Mouse (Mus musculus): ENCODE results near the gene Arid5b. TPM values are rescaled to one million over a fixed set of nuclear protein-coding genes. Genes with fewer than 3 reads are reported as not detected.
A peak's percentile ranks its signal among the peaks of the same experiment; 100 is the strongest.

Gene Arid5b
- polyA plus RNA-seq, 1 experiment from 2014 or later = 21.5 TPM

DNA sequence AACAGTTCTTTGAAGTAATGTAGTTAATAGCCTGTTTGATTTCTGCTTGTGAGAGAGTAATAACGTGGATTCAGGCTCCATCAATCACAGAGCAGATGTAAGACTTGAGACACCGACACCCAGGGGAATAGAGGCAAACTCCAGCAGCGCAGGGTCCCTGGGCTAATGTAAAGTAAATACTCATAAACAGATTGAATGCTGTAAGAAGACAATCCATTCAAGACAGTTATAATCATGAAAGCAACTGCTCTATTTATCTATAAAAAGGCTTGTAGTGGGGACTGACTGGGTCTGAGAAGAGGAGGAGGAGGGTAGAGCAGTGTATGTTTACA, 3.2 kb upstream of the Arid5b start:
- Histone ChIP-seq H3K4me3 (no peak overlapping the region), H3K27ac (replicated peaks) (peak overlapping the region; percentile 77), H3K4me2 (peak overlapping the region; percentile 71), H3K4me1 (replicated peaks) (peaks cover 31% of the 10 kb centered on the region), H3K9me3 (no peaks in the 10 kb centered on the region), H3K27me3 (no peaks in the 10 kb centered on the region), H3K9ac (no peak overlapping the region), H3K36me3 (no peaks in the 10 kb centered on the region)
- WGBS = 11% methylated on average over 3 of the region's 3 CpGs
- no peak for ATAC-seq (ENCODE audit: low read depth)

- no peaks in the 10 kb centered on the region for H3K36me3 ChIP-seq
- no peak overlapping the region for H3K9ac ChIP-seq
- WGBS = 23% methylated on average over 6 of the region's 6 CpGs
Observed at GRCm38 (mm10) chr10:68281076-68281774, 2.7 kb upstream of the Arid5b start.

GRCm38 (mm10) chr10:68279516-68280501, 1.3 kb upstream of the Arid5b start:
- Histone ChIP-seq H3K4me3 (peak overlapping the region; percentile 64), H3K4me1 (replicated peaks) (peaks cover 48% of the 10 kb centered on the region), H3K9ac (peak overlapping the region; percentile 84), H3K36me3 (no peaks in the 10 kb centered on the region), H3K27me3 (no peaks in the 10 kb centered on the region), H3K27ac (replicated peaks) (peak overlapping the region; percentile 92), H3K9me3 (no peaks in the 10 kb centered on the region), H3K4me2 (peak overlapping the region; percentile 93)
- WGBS = under 1% methylated on average over 41 of the region's 41 CpGs
- peak; percentile 28; the same call in 1 of the 2 replicates for ATAC-seq (ENCODE audit: low read depth)

More at GRCm38 (mm10) chr10:68281076-68281774, 2.7 kb upstream of the Arid5b start:
- ATAC-seq (ENCODE audit: low read depth) = no peak
- Histone ChIP-seq H3K4me1 (replicated peaks) (peaks cover 34% of the 10 kb centered on the region), H3K4me3 (no peak overlapping the region), H3K27ac (replicated peaks) (peak overlapping the region; percentile 92), H3K9me3 (no peaks in the 10 kb centered on the region), H3K27me3 (no peaks in the 10 kb centered on the region), H3K4me2 (peak overlapping the region; percentile 71)

DNA sequence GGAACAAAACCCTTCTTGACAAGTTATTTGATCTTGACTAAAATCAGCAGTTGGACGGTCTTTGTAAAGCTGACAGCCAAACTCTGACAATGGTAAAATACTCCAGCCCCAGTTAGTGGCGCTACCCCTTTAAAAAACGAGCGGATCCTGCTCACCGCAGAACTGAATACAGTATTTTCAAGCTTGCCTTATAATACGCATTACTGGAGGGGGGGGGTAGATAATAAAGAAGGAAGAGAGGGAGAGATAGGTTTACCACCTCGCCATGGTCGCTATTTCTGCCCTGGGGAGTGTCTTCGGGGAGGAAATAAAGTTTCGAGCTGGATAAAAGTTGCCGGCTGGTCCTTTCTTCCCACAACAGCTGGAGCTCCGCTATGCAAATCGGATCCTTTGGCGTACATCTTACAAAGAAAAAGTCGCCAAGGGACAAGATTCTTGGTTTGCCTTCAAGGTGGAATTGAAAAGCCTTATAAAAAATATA, 829 bp downstream of the Arid5b start:
- Histone ChIP-seq H3K4me2 (peak overlapping the region; percentile 93), H3K36me3 (no peaks in the 10 kb centered on the region), H3K27me3 (no peaks in the 10 kb centered on the region), H3K9me3 (no peaks in the 10 kb centered on the region), H3K4me1 (replicated peaks) (peaks cover 50% of the 10 kb centered on the region), H3K27ac (replicated peaks) (peak overlapping the region; percentile 92), H3K4me3 (peak overlapping the region; percentile 64), H3K9ac (peak overlapping the region; percentile 84)
- ATAC-seq (ENCODE audit: low read depth) = no peak
- under 1% methylated on average over 15 of the region's 15 CpGs for WGBS

- peak overlapping the region; percentile 92 for H3K27ac ChIP-seq (replicated peaks)
- H3K36me3 ChIP-seq = no peaks in the 10 kb centered on the region
- no peaks in the 10 kb centered on the region for H3K9me3 ChIP-seq
- H3K27me3 ChIP-seq = no peaks in the 10 kb centered on the region
- H3K4me3 ChIP-seq = peak overlapping the region; percentile 64
- peaks cover 43% of the 10 kb centered on the region for H3K4me1 ChIP-seq (replicated peaks)
- peak overlapping the region; percentile 84 for H3K9ac ChIP-seq
- peak; percentile 55 for ATAC-seq (ENCODE audit: low read depth)
- WGBS = 0% methylated on average over 34 of the region's 34 CpGs
- peak overlapping the region; percentile 93 for H3K4me2 ChIP-seq
Observed at GRCm38 (mm10) chr10:68276976-68277441, 1.5 kb downstream of the Arid5b start.

GRCm38 (mm10) chr10:68276350-68276975, 2.1 kb downstream of the Arid5b start:
- H3K27me3 ChIP-seq = no peaks in the 10 kb centered on the region
- peak overlapping the region; percentile 92 for H3K27ac ChIP-seq (replicated peaks)
- H3K9ac ChIP-seq = peak overlapping the region; percentile 84
- under 1% methylated on average over 25 of the region's 29 CpGs for WGBS
- peak overlapping the region; percentile 93 for H3K4me2 ChIP-seq
- peak overlapping the region; percentile 64 for H3K4me3 ChIP-seq
- no peaks in the 10 kb centered on the region for H3K36me3 ChIP-seq
- ATAC-seq (ENCODE audit: low read depth) = peak; percentile 66
- no peaks in the 10 kb centered on the region for H3K9me3 ChIP-seq
- peaks cover 37% of the 10 kb centered on the region for H3K4me1 ChIP-seq (replicated peaks)

GRCm38 (mm10) chr10:68274900-68275760, 3.4 kb downstream of the Arid5b start:
- Histone ChIP-seq H3K27me3 (no peaks in the 10 kb centered on the region), H3K4me1 (replicated peaks) (peaks cover 25% of the 10 kb centered on the region), H3K36me3 (peaks cover 3% of the 10 kb centered on the region; the same call in 1 of the 2 replicates), H3K4me3 (peak overlapping the region; percentile 64), H3K9ac (0 out of 2 replicates have a peak overlapping the region, but pooled peaks have one; percentile 49), H3K27ac (replicated peaks) (peak overlapping the region; percentile 92), H3K9me3 (no peaks in the 10 kb centered on the region), H3K4me2 (peak overlapping the region; percentile 93)
- 25% methylated on average over 18 of the region's 18 CpGs for WGBS
- ATAC-seq (ENCODE audit: low read depth) = no peak

DNA sequence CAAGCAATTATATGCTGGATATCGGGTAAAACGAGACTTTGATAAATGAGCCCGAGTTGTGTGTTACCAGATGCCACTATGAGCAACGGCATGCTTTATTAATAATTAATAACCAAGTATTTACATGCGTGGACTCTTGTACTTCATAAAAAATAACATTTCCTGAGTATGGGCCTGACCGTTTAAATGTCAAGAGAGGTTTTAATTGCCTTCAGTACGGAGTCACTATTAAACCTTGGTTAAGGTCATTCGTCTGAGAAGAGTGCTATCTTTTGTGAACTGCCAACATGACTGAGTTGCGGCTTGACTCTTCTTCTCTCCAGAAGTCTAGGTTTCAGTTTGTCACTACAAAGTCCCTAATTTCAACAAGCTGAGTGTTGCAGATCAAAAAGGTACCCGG, 8.8 kb downstream of the Arid5b start:
- Histone ChIP-seq H3K36me3 (peaks cover 4% of the 10 kb centered on the region; the same call in 1 of the 2 replicates), H3K27ac (replicated peaks) (no peak overlapping the region), H3K27me3 (no peaks in the 10 kb centered on the region), H3K4me2 (no peak overlapping the region), H3K4me3 (no peak overlapping the region), H3K9ac (no peak overlapping the region), H3K4me1 (replicated peaks) (peaks cover 24% of the 10 kb centered on the region), H3K9me3 (no peaks in the 10 kb centered on the region)
- WGBS = 73% methylated on average over 10 of the region's 10 CpGs
- no peak for ATAC-seq (ENCODE audit: low read depth)

DNA sequence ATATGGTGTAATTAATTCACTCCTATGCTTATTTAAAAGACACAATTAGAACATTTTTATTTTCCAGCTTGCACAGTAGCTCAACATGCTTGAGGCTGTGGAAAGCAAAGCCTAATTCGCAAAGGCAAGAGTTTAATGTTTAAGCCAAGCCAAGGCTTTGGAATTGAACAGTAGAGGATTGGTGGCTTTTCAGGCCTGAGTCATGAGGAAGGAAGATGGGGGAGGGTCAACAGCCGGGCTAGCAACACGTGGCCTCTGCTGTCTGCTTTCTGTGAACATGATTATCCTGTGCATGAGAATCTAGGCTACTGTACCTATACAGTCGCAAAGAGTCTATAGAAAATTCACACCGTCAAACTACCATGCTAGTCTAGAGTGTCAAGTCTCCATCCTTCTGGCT, 9.9 kb downstream of the Arid5b start:
- H3K27me3 ChIP-seq = no peaks in the 10 kb centered on the region
- ATAC-seq (ENCODE audit: low read depth) = 0 out of 2 replicates have a peak, but pooled peaks have one; percentile 29

DNA sequence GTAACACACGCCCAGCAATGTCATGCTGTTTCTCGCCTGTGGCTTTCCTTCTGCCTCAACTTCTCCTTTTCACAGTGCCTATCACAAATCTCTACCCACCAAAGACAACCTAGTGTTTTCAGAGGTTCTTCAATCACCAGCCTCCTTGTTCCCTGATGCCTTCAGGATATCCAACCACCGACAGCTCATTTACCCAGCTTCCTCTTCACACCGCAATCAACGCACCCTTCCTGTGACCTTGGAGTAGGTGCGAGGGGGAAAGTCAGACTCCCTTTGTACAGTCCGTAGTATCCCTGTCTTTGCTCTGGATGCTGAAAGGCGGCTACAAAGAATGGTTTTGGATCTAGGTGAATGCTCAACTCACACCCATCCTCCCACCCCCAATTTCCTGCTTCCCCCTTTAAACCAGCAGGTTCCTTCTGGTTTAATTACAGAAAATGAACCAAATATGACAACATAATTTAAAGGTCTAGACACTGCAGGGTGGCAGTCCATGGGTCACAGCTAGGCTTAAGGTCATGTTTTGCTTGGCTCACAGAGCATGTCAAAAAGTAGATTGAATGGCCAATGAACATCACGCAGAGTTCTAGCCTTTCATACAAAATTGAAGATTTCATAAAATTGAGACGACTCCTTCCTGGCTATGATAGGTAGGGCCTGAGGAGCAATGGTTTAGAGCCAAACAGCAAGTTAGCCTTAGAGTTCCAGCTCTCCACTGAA, 14.4 kb downstream of the Arid5b start:
- 92% methylated on average over 10 of the region's 10 CpGs for WGBS
- no peak overlapping the region for H3K27ac ChIP-seq (replicated peaks)
- H3K4me3 ChIP-seq = no peak overlapping the region
- no peak overlapping the region for H3K9ac ChIP-seq
- H3K4me1 ChIP-seq (replicated peaks) = peaks cover 18% of the 10 kb centered on the region
- H3K4me2 ChIP-seq = no peak overlapping the region
- H3K36me3 ChIP-seq = 0 out of 2 replicates have a peak, but pooled peaks cover 5% of the 10 kb centered on the region
- H3K9me3 ChIP-seq = no peaks in the 10 kb centered on the region
- ATAC-seq (ENCODE audit: low read depth) = no peak
- H3K27me3 ChIP-seq = no peaks in the 10 kb centered on the region

More for the DNA sequence above, 9.9 kb downstream of the Arid5b start:
- H3K4me1 ChIP-seq (replicated peaks) = peaks cover 21% of the 10 kb centered on the region
- no peak overlapping the region for H3K27ac ChIP-seq (replicated peaks)
- peaks cover 8% of the 10 kb centered on the region; the same call in 1 of the 2 replicates for H3K36me3 ChIP-seq
- no peak overlapping the region for H3K9ac ChIP-seq
- H3K9me3 ChIP-seq = no peaks in the 10 kb centered on the region
- H3K4me3 ChIP-seq = no peak overlapping the region
- no peak overlapping the region for H3K4me2 ChIP-seq
- 76% methylated on average over 5 of the region's 5 CpGs for WGBS

Data from neural tube, embryonic 13.5 days (tissue).